Mouse (Mus musculus): Measurements from ENCODE around the gene Rabgef1.

- TF ChIP-seq CHD2 (IDR thresholded peaks at IDR 0.05; ENCODE audit: low read depth, low read length) (no peak), ZC3H11A (IDR thresholded peaks at IDR 0.05; ENCODE audit: borderline replicate concordance, low read depth, low read length) (no peak), ZNF384 (IDR thresholded peaks at IDR 0.05; ENCODE audit: low read depth, low read length) (no peak)
Observed at GRCm38 (mm10) chr5:130197981-130198380, 26.4 kb downstream of the Rabgef1 start.
